Mouse (Mus musculus) hindbrain, embryonic 14.5 days (tissue): ENCODE measurements around the gene Cacng6. TPM values are rescaled to one million over a fixed set of nuclear protein-coding genes. Genes with fewer than 3 reads are reported as not detected.

Experiments
- ATAC-seq: fragments of 200-750 bp; cut with Nextera tagmentation; 2 replicates; pipeline ENCODE4 v1.8.0; 2017; ENCODE audit warnings: moderate number of reproducible peaks, mild to moderate bottlenecking, moderate TSS enrichment, moderate library complexity; ENCODE audit not compliant: low FRiP score
- DNase-seq: peaks from one replicate; pipeline ENCODE4 v3.0.0-alpha.2; 2015; ENCODE audit warnings: low spot score
- H3K27ac ChIP-seq: fragments of 300-500 bp; sonication (generic); 2 replicates; pipeline ENCODE4 v1.5.1; 2014; ENCODE audit warnings: mild to moderate bottlenecking, moderate library complexity
- H3K27me3 ChIP-seq: fragments of 300-500 bp; sonication (generic); 2 replicates; pipeline ENCODE4 v1.6.1; 2014; ENCODE audit warnings: mild to moderate bottlenecking, low read length, mixed read lengths; ENCODE audit not compliant: control insufficient read depth, insufficient read depth
- H3K36me3 ChIP-seq: fragments of 300-500 bp; sonication (generic); replicated peaks from 2 replicates; pipeline ENCODE4 v1.6.1; 2014; ENCODE audit not compliant: control insufficient read depth, insufficient read depth
- H3K4me1 ChIP-seq: fragments of 300-500 bp; sonication (generic); replicated peaks from 2 replicates; pipeline ENCODE4 v1.6.1; 2014; ENCODE audit warnings: antibody characterized with exemption, low read length, mixed read lengths; ENCODE audit not compliant: control insufficient read depth, insufficient read depth
- H3K4me2 ChIP-seq: fragments of 300-500 bp; sonication (generic); replicated peaks from 2 replicates; pipeline ENCODE4 v1.6.1; 2014; ENCODE audit warnings: mild to moderate bottlenecking, moderate library complexity
- H3K4me3 ChIP-seq: fragments of 300-500 bp; sonication (generic); replicated peaks from 2 replicates; pipeline ENCODE4 v1.5.1; 2014; ENCODE audit warnings: mild to moderate bottlenecking, low read length
- H3K9ac ChIP-seq: fragments of 300-500 bp; sonication (generic); 2 replicates; pipeline ENCODE4 v1.6.1; 2014
- H3K9me3 ChIP-seq: fragments of 300-500 bp; sonication (generic); 2 replicates; pipeline ENCODE4 v1.6.1; 2016; ENCODE audit warnings: low read length; ENCODE audit not compliant: control insufficient read depth
- WGBS: fragments of 180-500 bp; shearing (Covaris S2); extraction: QIAGEN DNeasy Blood & Tissue Kit; methylation state at CpG from one replicate; pipeline ENCODE4 v1.1.7; 2014; 5-methylcytosine and 5-hydroxymethylcytosine counted together
- polyA plus RNA-seq: library from polyadenylated mRNA; unstranded; fragments of >200 nt; fragmentation: Nextera tagmentation; extraction: Ambion mirVana; gene quantifications from 2 replicates; pipeline ENCODE4 v1.2.1, GENCODE M21; 2014

Gene Cacng6
- polyA plus RNA-seq, 1 experiment from 2014 or later: not detected

DNA sequence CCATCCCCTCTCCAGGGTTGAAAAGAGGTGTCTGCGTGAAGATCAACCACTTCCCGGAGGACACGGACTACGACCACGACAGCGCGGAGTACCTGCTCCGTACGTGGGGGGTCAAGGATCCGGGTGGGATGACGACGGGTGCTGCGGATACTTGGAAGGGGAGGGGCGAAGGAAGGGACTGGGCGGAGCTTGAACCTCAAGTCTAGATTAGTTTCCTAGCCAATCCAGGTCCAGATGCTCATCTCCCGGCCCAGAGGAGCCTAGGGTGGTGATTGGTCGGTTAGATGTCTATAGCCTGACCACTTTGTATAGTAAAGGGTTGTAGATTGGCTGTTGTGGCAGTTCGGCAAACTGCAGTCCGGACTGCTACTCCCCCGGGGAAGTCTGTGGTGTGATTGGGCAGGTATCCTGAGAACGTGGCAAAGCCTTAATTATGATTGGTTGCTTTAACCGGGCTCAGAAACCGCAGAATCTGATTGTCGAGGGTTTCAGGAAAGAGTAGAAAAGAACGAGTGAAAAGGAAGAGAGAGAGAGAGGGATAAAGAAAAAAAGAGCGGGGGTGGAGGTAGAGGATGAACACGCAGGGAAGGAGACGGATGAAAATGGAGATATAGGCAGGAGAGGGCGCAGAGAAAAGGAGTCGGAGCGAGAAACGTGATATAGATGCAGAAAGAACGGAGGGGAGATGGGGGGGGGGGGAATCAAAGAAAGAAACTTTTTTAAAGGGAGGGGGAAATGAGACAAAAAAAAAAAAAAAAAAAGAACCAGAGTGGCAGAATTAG is 12.6 kb upstream of the Cacng6 start:
- H3K9me3 ChIP-seq: no peaks in the 10 kb centered on the region
- H3K4me1 ChIP-seq: peaks cover 11% of the 10 kb centered on the region; the same call in 1 of the 2 replicates
- peak; percentile 92 for ATAC-seq
- WGBS: under 1% methylated on average over 33 of the region's 33 CpGs
- no peak overlapping the region for H3K27ac ChIP-seq
- H3K36me3 ChIP-seq: no peaks in the 10 kb centered on the region
- H3K4me2 ChIP-seq: peak overlapping the region; percentile 89
- DNase-seq: peak; percentile 70
- H3K27me3 ChIP-seq: peaks cover 32% of the 10 kb centered on the region
- peak overlapping the region; percentile 30 for H3K4me3 ChIP-seq
- peak overlapping the region; percentile 50 for H3K9ac ChIP-seq

DNA sequence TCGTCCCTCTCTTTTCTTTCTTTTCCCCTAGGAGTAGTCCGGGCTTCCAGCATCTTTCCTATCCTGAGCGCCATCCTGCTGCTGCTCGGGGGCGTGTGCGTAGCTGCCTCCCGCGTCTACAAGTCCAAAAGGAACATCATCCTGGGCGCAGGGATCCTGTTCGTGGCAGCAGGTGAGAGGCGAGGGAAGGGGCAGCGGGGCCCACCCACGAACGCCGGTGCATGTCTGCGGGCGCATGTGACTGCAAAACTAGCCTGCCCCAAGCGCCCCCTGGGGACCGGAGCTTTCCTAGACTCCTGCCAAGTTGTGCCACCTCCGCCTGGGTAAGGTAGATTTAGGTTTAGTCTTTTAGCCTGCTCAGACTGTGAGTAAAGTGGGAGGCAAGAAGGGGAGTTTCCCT is 12.0 kb upstream of the Cacng6 start:
- Histone ChIP-seq H3K27me3 (peaks cover 39% of the 10 kb centered on the region), H3K9me3 (no peaks in the 10 kb centered on the region), H3K4me1 (peaks cover 11% of the 10 kb centered on the region; the same call in 1 of the 2 replicates), H3K4me3 (peak overlapping the region; percentile 30), H3K36me3 (no peaks in the 10 kb centered on the region), H3K9ac (peak overlapping the region; percentile 50), H3K4me2 (peak overlapping the region; percentile 89), H3K27ac (no peak overlapping the region)
- WGBS: 2% methylated on average over 20 of the region's 20 CpGs
- DNase-seq (no peak), ATAC-seq (no peak)

DNA sequence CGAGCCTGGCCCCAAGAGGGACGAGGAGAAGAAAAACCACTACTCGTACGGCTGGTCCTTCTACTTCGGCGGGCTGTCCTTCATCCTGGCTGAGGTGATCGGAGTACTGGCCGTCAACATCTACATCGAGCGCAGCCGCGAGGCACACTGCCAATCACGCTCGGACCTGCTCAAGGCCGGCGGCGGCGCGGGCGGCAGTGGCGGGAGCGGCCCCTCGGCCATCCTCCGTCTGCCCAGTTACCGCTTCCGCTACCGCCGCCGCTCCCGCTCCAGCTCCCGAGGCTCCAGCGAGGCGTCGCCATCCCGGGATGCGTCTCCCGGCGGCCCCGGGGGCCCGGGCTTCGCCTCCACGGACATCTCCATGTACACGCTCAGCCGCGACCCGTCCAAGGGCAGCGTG is 9.1 kb upstream of the Cacng6 start:
- no peak for DNase-seq
- peak overlapping the region; percentile 98 for H3K4me2 ChIP-seq
- no peaks in the 10 kb centered on the region for H3K36me3 ChIP-seq
- H3K4me1 ChIP-seq: peaks cover 11% of the 10 kb centered on the region; the same call in 1 of the 2 replicates
- ATAC-seq: 0 out of 2 replicates have a peak, but pooled peaks have one; percentile 0
- H3K27ac ChIP-seq: no peak overlapping the region
- under 1% methylated on average over 46 of the region's 47 CpGs for WGBS
- H3K4me3 ChIP-seq: peak overlapping the region; percentile 60
- no peaks in the 10 kb centered on the region for H3K9me3 ChIP-seq
- peak overlapping the region; percentile 73 for H3K9ac ChIP-seq
- peaks cover 43% of the 10 kb centered on the region for H3K27me3 ChIP-seq

DNA sequence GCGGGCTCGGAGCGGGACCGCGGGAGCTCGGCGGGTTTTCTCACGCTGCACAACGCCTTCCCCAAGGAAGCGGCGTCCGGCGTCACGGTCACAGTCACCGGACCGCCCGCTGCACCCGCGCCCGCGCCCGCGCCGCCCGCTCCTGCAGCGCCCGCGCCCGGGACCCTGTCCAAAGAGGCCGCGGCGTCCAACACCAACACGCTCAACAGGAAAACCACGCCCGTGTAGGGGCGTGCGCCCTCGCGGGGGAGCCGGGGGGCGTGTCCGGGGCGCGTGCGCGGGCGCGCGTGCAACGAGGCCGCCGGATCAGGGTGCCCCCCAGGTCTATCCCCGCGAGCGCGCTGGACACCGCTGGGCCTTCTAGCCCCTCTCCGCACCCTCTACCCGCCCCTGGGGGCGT is 8.6 kb upstream of the Cacng6 start:
- peaks cover 11% of the 10 kb centered on the region; the same call in 1 of the 2 replicates for H3K4me1 ChIP-seq
- H3K4me2 ChIP-seq: peak overlapping the region; percentile 98
- no peak overlapping the region for H3K27ac ChIP-seq
- ATAC-seq (peak; percentile 12; the same call in 1 of the 2 replicates), DNase-seq (no peak)
- peak overlapping the region; percentile 60 for H3K4me3 ChIP-seq
- peaks cover 43% of the 10 kb centered on the region for H3K27me3 ChIP-seq
- H3K9me3 ChIP-seq: no peaks in the 10 kb centered on the region
- no peaks in the 10 kb centered on the region for H3K36me3 ChIP-seq
- peak overlapping the region; percentile 73 for H3K9ac ChIP-seq
- under 1% methylated on average over 45 of the region's 60 CpGs for WGBS

DNA sequence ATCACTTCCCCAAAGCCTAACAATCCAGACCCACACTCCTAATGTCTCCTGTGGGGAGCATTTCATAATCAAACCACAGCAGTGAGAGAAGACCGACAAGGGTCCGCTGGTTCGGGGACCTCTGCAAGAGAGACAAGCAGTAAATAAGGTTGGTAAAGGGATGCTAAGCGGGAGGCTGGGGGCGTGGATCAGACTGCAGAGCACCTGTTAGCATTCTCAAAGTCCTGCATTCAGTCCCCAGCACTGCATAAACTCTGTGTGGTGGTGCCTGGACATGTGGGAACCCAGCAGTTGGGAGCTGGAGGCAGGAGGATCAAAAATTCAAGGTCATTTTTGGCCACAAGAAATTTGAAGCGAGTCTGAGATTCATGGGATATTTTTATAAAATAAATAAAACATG is 4.1 kb upstream of the Cacng6 start:
- DNase-seq (no peak), ATAC-seq (no peak)
- Histone ChIP-seq H3K36me3 (no peaks in the 10 kb centered on the region), H3K9me3 (no peaks in the 10 kb centered on the region), H3K27ac (no peak overlapping the region), H3K4me3 (no peak overlapping the region), H3K27me3 (peaks cover 55% of the 10 kb centered on the region), H3K9ac (no peak overlapping the region), H3K4me2 (no peak overlapping the region), H3K4me1 (peaks cover 4% of the 10 kb centered on the region)
- 33% methylated on average over 6 of the region's 6 CpGs for WGBS

DNA sequence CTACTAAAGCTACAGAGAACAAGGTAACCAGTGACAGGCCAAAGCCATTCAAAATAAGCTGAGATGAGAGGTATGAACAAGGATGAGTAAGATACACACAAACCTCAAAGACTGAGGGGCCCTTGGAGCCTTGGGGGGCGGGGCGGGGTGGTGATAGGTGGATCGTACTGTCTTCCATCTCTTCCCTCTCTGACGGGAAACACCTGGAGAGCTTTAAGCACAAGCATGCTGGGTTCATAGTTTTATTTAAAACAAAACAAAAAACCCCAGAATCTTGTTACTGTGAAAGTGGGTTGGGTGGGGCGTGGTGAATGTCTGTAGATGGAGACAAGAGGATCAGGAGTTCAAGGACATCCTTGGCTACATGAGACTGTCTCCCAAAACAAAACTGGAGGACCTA is 3.5 kb upstream of the Cacng6 start:
- H3K36me3 ChIP-seq: no peaks in the 10 kb centered on the region
- WGBS: 57% methylated on average over 5 of the region's 5 CpGs
- H3K27me3 ChIP-seq: peaks cover 60% of the 10 kb centered on the region

DNA sequence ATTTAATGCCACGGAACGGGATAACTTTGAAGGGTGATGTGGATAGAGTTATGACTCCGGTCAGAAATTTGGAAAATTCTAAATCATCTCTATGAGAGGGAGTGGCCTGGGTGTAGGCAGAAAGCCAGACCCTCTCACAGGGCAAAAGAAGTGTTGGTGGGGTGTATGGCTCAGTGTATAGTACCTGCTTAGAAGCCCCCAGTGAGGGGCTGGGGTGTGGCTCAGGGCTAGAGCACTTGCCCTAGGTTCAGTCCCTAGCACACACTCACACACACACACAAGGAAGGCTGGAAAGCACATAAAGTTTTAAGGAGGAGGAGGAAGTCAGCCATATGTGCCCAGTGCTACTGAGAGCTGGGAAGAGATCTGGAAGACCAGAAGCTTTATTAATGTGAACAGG is 2.7 kb upstream of the Cacng6 start:
- Histone ChIP-seq H3K27me3 (peaks cover 61% of the 10 kb centered on the region), H3K4me3 (no peak overlapping the region), H3K4me1 (peaks cover 4% of the 10 kb centered on the region), H3K4me2 (no peak overlapping the region), H3K9ac (no peak overlapping the region), H3K27ac (no peak overlapping the region), H3K9me3 (no peaks in the 10 kb centered on the region), H3K36me3 (no peaks in the 10 kb centered on the region)
- DNase-seq: no peak
- 86% methylated on average over 3 of the region's 3 CpGs for WGBS
- ATAC-seq: no peak

More for the DNA sequence above, 3.5 kb upstream of the Cacng6 start:
- H3K27ac ChIP-seq: no peak overlapping the region
- H3K9me3 ChIP-seq: no peaks in the 10 kb centered on the region
- DNase-seq: no peak
- ATAC-seq: no peak
- H3K9ac ChIP-seq: no peak overlapping the region
- no peak overlapping the region for H3K4me3 ChIP-seq
- peaks cover 4% of the 10 kb centered on the region for H3K4me1 ChIP-seq
- H3K4me2 ChIP-seq: no peak overlapping the region

DNA sequence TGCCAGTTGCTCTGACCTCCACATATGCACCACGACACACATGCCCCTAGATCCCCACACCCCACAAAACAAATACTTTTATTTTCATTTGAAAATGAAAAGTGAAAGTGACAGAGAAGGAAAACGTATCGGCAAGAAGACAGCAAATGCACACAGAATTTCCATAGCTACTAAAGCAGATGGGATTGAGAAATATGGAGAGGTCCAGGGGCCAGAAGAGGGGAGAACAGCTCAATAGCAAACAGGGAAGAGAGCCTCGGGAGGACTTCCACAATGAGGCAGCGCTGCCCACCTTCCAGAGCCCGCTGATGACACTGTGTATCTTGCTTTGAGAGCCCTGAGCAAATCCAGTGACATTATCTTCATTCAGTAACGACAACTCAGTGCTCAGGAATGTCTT is 1.9 kb upstream of the Cacng6 start:
- DNase-seq: no peak
- WGBS: 65% methylated on average over 7 of the region's 7 CpGs
- Histone ChIP-seq H3K9me3 (no peaks in the 10 kb centered on the region), H3K4me1 (peaks cover 4% of the 10 kb centered on the region), H3K4me2 (no peak overlapping the region), H3K27ac (no peak overlapping the region), H3K27me3 (peaks cover 54% of the 10 kb centered on the region), H3K9ac (no peak overlapping the region), H3K36me3 (no peaks in the 10 kb centered on the region), H3K4me3 (no peak overlapping the region)
- no peak for ATAC-seq

DNA sequence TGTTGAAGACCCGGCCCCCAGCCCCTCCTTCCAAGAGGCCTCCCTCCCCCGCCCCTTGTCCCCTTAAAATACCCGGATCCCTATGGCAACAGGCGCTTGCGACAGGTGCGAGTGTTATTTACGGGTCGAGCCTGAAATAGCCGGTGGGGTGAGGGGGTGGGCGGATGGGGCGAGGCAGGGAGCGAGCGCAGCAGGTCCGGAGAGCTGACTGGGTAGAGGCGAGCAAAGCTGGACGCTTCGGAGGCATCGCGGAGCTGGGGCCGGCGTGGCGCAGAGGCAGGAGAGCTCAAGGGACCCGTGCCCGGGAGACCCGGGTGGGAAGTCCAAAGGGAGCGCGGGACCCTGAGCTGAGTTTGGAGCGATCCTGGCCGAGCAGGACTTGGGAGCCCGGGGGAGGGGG is 565 bp upstream of the Cacng6 start:
- Histone ChIP-seq H3K4me2 (peak overlapping the region; percentile 43), H3K4me3 (peak overlapping the region; percentile 17; the same call in 1 of the 2 replicates), H3K36me3 (no peaks in the 10 kb centered on the region), H3K4me1 (peaks cover 4% of the 10 kb centered on the region), H3K27ac (no peak overlapping the region), H3K27me3 (peaks cover 49% of the 10 kb centered on the region), H3K9me3 (no peaks in the 10 kb centered on the region), H3K9ac (0 out of 2 replicates have a peak overlapping the region, but pooled peaks have one; percentile 20)
- ATAC-seq (no peak), DNase-seq (no peak)
- WGBS: under 1% methylated on average over 30 of the region's 30 CpGs
